Mouse (Mus musculus): Measurements from ENCODE around the gene Klk12. TPM values are rescaled to one million over a fixed set of nuclear protein-coding genes. Genes with fewer than 3 reads are reported as not detected.

Klk12 gene
- polyA plus RNA-seq, 1 experiment = not detected

DNA sequence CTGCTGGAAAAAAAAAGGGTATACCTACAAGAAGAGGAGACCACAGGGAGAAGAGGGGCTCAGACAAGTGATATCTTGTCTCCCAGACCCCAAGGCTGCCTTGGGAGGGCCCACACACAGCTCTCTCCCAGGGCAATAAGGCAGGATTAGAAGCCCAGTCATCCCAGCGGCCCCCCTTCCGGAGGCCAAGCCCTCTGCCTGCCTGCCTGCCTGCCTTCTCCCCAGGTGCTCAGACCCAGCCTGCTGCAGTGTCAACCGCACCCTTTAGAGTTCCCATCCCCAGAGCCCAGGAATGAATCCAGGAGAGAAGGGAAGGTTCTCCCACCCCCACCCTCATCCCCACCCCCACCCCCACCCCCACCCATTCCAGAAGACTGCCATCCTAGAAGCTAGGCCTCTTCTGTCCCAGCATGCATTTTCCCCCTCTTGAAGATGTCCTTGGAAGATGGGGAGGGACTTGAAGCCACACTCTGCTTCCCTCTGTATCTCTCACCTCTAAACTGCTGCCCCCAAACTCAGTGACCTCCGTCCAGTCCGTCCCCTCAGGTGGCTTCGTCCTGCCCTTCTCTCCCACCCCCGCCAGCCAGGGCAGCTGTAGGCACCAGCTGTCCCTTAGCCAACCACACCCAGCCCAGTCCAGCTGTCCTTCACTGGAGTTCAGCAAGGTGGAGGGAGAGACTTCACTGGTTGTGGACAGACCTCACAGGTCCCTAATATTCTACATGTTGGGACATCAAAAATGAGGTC, 6.8 kb downstream of the Klk12 start:
- Histone ChIP-seq H3K4me1 (ENCODE audit: control insufficient read depth, insufficient read depth, low read length) (peaks cover 7% of the 10 kb centered on the region), H3K27ac (ENCODE audit: insufficient read depth, low read length) (no peak overlapping the region), H3K4me3 (ENCODE audit: insufficient read depth, low read length) (no peak overlapping the region)
- no peak for TF ChIP-seq CTCF (IDR thresholded peaks at IDR 0.05; ENCODE audit: borderline replicate concordance, insufficient read depth, low read length)
- no peak for TF ChIP-seq POLR2A (IDR thresholded peaks at IDR 0.05; ENCODE audit: low read depth, low read length)

DNA sequence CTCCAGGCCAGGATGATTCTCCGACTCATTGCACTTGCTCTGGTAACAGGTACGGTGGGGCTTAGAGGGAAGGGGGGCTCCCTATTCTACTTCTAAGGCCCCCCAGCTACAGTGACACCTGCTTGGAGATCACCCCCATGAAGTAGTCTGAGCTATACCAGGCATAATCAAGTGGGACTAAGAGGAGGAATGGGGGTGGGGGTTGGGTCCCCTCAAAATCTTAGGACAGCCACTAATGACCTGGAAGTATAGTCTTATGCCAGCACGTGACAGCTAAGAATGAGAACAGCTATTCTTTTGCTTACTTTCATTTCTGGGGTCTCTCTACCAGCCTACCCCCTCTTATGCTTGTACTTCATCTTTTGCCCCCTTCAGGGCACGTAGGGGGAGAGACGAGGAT, 7.8 kb downstream of the Klk12 start:
- Histone ChIP-seq H3K4me3 (ENCODE audit: insufficient read depth, low read length) (no peak overlapping the region), H3K27ac (ENCODE audit: insufficient read depth, low read length) (no peak overlapping the region), H3K4me1 (ENCODE audit: control insufficient read depth, insufficient read depth, low read length) (peaks cover 8% of the 10 kb centered on the region)
- TF ChIP-seq POLR2A (IDR thresholded peaks at IDR 0.05; ENCODE audit: low read depth, low read length) (no peak), CTCF (IDR thresholded peaks at IDR 0.05; ENCODE audit: borderline replicate concordance, insufficient read depth, low read length) (no peak)

DNA sequence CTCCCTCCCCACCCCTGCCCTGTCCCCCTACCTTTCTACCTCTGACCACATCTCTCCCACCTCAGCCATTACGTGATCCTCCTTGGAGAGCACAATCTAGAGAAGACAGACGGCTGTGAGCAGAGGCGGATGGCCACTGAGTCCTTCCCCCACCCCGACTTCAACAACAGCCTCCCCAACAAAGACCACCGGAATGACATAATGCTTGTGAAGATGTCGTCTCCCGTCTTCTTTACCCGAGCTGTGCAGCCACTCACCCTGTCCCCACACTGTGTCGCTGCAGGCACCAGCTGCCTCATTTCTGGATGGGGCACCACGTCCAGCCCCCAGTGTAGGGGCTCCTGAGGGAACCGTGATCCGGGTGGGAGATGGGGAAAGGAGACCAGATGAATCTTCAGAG, 8.7 kb downstream of the Klk12 start:
- Histone ChIP-seq H3K4me1 (ENCODE audit: control insufficient read depth, insufficient read depth, low read length) (peaks cover 8% of the 10 kb centered on the region), H3K4me3 (ENCODE audit: insufficient read depth, low read length) (no peak overlapping the region), H3K27ac (ENCODE audit: insufficient read depth, low read length) (no peak overlapping the region)
- no peak for TF ChIP-seq CTCF (IDR thresholded peaks at IDR 0.05; ENCODE audit: borderline replicate concordance, insufficient read depth, low read length)
- TF ChIP-seq POLR2A (IDR thresholded peaks at IDR 0.05; ENCODE audit: low read depth, low read length) = no peak

DNA sequence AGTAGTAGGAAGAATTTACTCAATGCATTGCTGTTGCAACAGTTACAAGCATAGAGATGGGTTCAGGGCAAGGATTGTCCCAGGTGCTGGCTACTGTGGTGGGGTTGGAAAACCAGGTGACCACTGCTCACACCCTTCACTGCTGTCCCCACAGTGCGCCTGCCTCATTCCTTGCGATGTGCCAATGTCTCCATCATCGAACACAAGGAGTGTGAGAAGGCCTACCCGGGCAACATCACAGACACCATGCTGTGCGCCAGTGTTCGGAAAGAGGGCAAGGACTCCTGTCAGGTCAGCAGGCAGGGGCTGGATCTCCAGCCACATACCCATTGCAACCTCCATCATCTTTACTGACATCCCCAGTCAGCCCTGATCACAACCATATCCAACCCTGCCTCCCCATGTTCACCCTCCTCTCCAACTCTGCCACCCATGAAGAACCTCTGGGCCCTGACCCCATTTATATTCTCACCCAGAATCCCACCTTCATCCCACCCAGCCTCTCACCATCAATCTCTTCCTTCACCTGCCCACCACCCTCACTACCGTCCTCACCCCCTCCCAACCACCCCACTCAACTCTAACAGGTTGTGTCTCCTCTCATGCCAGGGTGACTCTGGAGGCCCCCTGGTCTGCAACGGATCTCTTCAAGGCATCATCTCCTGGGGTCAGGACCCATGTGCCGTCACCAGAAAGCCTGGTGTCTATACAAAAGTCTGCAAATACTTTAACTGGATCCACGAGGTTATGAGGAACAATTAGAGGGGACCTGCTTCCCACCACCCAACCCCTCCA, 9.7 kb downstream of the Klk12 start:
- Histone ChIP-seq H3K4me1 (ENCODE audit: control insufficient read depth, insufficient read depth, low read length) (peaks cover 8% of the 10 kb centered on the region), H3K4me3 (ENCODE audit: insufficient read depth, low read length) (no peak overlapping the region), H3K27ac (ENCODE audit: insufficient read depth, low read length) (no peak overlapping the region)
- TF ChIP-seq CTCF (IDR thresholded peaks at IDR 0.05; ENCODE audit: borderline replicate concordance, insufficient read depth, low read length) (no peak), POLR2A (IDR thresholded peaks at IDR 0.05; ENCODE audit: low read depth, low read length) (no peak)

DNA sequence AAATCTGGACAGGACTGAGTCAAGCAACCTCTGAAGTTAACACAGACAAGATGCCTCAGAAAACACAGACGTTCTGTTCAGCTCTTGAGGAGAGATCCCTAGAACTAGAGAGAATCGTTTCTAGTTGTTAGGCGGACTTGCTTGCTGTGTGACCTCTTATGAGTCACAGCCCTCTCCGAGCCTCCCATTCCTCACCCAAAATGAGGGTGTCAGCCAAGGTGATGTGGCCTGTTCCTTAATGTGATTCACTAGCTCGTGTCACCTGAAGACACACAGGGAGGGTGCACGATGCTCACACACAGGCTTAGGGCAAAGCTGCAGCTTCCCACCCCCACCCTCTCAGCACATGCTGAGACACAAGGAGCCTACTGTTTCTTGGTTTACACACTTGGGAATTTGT, 11.5 kb downstream of the Klk12 start:
- Histone ChIP-seq H3K4me1 (ENCODE audit: control insufficient read depth, insufficient read depth, low read length) (peaks cover 8% of the 10 kb centered on the region), H3K4me3 (ENCODE audit: insufficient read depth, low read length) (no peak overlapping the region), H3K27ac (ENCODE audit: insufficient read depth, low read length) (no peak overlapping the region)
- TF ChIP-seq CTCF (IDR thresholded peaks at IDR 0.05; ENCODE audit: borderline replicate concordance, insufficient read depth, low read length) = no peak
- TF ChIP-seq POLR2A (IDR thresholded peaks at IDR 0.05; ENCODE audit: low read depth, low read length) = no peak

DNA sequence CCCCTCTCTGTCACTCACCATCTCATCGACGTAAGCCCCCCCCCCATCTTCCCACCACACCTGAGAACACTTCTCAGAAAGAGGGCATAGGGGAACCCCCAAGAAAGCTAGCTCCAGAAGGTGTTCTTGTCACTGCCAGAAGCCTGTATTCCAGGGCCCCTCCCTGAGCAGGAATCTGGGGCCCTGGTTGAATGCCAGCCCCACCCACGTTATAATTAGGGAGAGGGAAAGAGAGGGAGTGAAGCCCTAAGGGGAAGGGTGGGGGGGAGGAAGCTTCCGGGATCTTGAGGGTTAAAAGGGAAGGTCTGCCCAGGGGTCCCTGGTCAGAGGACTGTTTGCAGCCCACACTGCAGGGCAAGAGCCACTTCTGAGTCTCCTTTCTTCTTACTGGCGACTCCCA, 12.0 kb downstream of the Klk12 start, which contains the start of gene Klk10:
Klk10 (plus strand) TSS at position 290 of the 400 bp plus-strand sequence.
- H3K27ac ChIP-seq (ENCODE audit: insufficient read depth, low read length) = no peak within 1 kb of the TSS
- no peak within 1 kb of the TSS for H3K4me3 ChIP-seq (ENCODE audit: insufficient read depth, low read length)
- TF ChIP-seq POLR2A (IDR thresholded peaks at IDR 0.05; ENCODE audit: low read depth, low read length) (no peak), CTCF (IDR thresholded peaks at IDR 0.05; ENCODE audit: borderline replicate concordance, insufficient read depth, low read length) (no peak)
- peaks cover 8% of the 10 kb centered on the region for H3K4me1 ChIP-seq (ENCODE audit: control insufficient read depth, insufficient read depth, low read length)

DNA sequence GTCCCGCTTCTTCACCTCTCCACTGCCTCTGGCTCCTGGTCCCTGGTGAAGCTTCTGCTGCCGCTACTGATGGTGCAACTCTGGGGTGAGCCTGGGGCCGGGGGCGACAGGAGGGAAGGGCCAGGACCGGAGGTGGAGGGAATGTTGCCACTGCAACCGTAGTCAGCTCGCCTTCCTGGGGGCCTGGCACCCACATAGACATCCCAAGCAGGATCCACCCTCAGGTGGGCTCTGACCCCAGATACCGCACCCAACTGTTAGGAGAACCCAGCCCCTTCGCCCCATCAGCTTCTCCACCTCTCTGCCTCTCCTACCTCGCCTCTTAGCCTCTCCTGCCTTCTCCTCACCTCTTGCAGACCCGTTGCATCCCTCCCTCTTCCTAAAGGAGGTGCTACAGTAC, 12.8 kb downstream of the Klk12 start:
- Histone ChIP-seq H3K27ac (ENCODE audit: insufficient read depth, low read length) (no peak overlapping the region), H3K4me3 (ENCODE audit: insufficient read depth, low read length) (no peak overlapping the region), H3K4me1 (ENCODE audit: control insufficient read depth, insufficient read depth, low read length) (peaks cover 8% of the 10 kb centered on the region)
- no peak for TF ChIP-seq POLR2A (IDR thresholded peaks at IDR 0.05; ENCODE audit: low read depth, low read length)

DNA sequence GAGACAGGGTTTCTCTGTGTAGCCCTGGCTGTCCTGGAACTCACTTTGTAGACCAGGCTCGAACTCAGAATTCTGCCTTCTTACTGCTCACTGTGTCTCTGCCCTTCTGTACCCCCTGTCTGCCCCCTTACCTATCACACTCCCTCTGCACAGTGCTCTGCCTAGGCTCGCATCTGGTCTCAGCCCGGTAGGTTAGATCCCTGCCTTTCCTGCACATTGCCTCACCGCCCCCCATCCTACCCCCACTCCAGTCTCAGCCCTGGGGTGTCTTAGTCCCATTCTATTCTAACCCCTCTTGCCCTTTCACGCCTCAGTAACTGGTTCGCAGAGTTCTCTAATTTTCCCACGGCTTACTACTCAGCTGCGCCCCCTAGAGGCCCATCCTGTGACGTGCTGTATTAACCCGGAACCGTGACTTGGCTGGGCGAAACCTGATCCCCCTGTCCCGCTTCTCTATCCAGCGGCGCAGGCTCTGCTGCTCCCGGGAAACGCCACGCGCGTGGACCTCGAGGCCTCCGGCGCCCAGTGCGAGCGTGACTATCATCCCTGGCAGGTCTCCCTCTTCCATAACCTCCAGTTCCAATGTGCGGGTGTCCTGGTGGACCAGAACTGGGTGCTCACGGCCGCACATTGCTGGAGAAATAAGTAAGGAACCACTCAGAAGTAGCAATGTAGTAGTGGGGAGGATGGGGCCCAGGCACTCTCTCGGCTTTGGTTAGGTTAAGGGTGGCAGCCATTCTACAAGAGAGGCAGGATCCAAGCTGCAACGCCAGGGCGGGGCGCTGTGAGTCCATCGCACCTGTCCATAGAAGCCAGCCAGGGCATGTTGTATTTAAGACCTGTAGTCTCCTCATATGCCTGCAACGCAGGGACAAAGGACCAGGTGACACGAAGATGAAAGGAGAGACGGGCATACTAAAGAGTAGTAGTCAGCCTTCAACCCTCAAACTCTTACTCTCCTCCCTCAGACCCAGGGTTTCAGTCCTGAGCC, 13.9 kb downstream of the Klk12 start:
- no peak for TF ChIP-seq POLR2A (IDR thresholded peaks at IDR 0.05; ENCODE audit: low read depth, low read length)
- TF ChIP-seq CTCF (IDR thresholded peaks at IDR 0.05; ENCODE audit: borderline replicate concordance, insufficient read depth, low read length) = peak; percentile 71; the same call in 1 of the 2 replicates
- Histone ChIP-seq H3K4me3 (ENCODE audit: insufficient read depth, low read length) (no peak overlapping the region), H3K27ac (ENCODE audit: insufficient read depth, low read length) (no peak overlapping the region), H3K4me1 (ENCODE audit: control insufficient read depth, insufficient read depth, low read length) (peaks cover 11% of the 10 kb centered on the region)

DNA sequence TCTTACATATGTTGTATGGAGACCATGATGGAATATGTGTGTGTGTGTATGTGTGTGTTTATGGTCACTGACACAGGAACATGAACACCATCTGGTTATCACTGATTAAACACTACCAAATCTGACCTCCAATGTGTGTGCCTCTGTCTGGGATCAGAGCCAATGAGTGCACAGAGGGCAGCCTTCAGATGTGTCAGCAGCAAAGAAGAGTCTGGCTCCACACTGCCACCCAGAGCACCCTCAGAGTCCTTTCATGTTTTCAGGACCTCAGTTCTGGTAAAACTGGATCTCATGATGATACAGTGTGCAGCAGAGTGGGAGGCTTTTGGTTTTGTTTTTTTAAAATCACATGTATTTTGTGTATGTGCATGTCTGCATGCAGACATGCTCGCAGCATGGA, 16.6 kb downstream of the Klk12 start:
- TF ChIP-seq POLR2A (IDR thresholded peaks at IDR 0.05; ENCODE audit: low read depth, low read length) = no peak
- TF ChIP-seq CTCF (IDR thresholded peaks at IDR 0.05; ENCODE audit: borderline replicate concordance, insufficient read depth, low read length) = peak; percentile 15; the same call in 1 of the 2 replicates
- Histone ChIP-seq H3K4me1 (ENCODE audit: control insufficient read depth, insufficient read depth, low read length) (peaks cover 7% of the 10 kb centered on the region), H3K4me3 (ENCODE audit: insufficient read depth, low read length) (no peak overlapping the region), H3K27ac (ENCODE audit: insufficient read depth, low read length) (no peak overlapping the region)

Measured in embryonic fibroblast, embryonic 13.5 days (primary cell).